Mouse (Mus musculus) naive thymus-derived CD4-positive, alpha-beta T cell, adult 2 months (primary cell): ENCODE data around the gene Pde6d.
"Not testable (repeated sequence)": the region's sequence is repeated elsewhere in the genome, so short reads cannot be mapped to it uniquely, and the experiment has no call there.

Source experiments
- DNase-seq: peaks from one replicate; pipeline ENCODE4 v3.0.0-alpha.2; 2011; ENCODE audit warnings: low read depth

The Pde6d gene

GRCm38 (mm10) chr1:86568409-86568808 is 14.0 kb downstream of the Pde6d start:
- no peak for DNase-seq

GRCm38 (mm10) chr1:86562663-86563062 is 19.8 kb downstream of the Pde6d start:
- DNase-seq, result no peak

- no peak for DNase-seq
Measured at GRCm38 (mm10) chr1:86559232-86559631, 23.2 kb downstream of the Pde6d start.

- no peak for DNase-seq
Measured at GRCm38 (mm10) chr1:86557872-86558271, 24.6 kb downstream of the Pde6d start.

- no peak for DNase-seq
Measured at GRCm38 (mm10) chr1:86555665-86556064, 26.8 kb downstream of the Pde6d start.

- DNase-seq, result no peak
Measured at GRCm38 (mm10) chr1:86551877-86552276, 30.6 kb downstream of the Pde6d start.

- no peak for DNase-seq
Measured at GRCm38 (mm10) chr1:86551299-86551698, 31.1 kb downstream of the Pde6d start.

GRCm38 (mm10) chr1:86546797-86547196 is 35.6 kb downstream of the Pde6d start:
- no peak for DNase-seq

GRCm38 (mm10) chr1:86542584-86542983 is 39.8 kb downstream of the Pde6d start:
- no peak for DNase-seq

GRCm38 (mm10) chr1:86539583-86539982 is 42.8 kb downstream of the Pde6d start:
- DNase-seq, result not testable (repeated sequence)

GRCm38 (mm10) chr1:86538383-86538782 is 44.0 kb downstream of the Pde6d start:
- DNase-seq, result peak; percentile 27

- DNase-seq, result peak; percentile 65
Measured at GRCm38 (mm10) chr1:86533411-86534130, 48.9 kb downstream of the Pde6d start.

- peak; percentile 96 for DNase-seq
Measured at GRCm38 (mm10) chr1:86532362-86533051, 49.9 kb downstream of the Pde6d start.

GRCm38 (mm10) chr1:86531547-86532321 is 50.7 kb downstream of the Pde6d start:
- DNase-seq, result peak; percentile 44

GRCm38 (mm10) chr1:86530871-86531546 is 51.4 kb downstream of the Pde6d start:
- peak; percentile 59 for DNase-seq

GRCm38 (mm10) chr1:86529590-86529989 is 52.8 kb downstream of the Pde6d start:
- peak; percentile 51 for DNase-seq

- no peak for DNase-seq
Measured at GRCm38 (mm10) chr1:86528571-86529180, 53.8 kb downstream of the Pde6d start.

- DNase-seq, result peak; percentile 95
Measured at GRCm38 (mm10) chr1:86527599-86528486, 54.6 kb downstream of the Pde6d start.

- DNase-seq, result peak; percentile 68
Measured at GRCm38 (mm10) chr1:86526789-86527598, 55.4 kb downstream of the Pde6d start.
